Mouse (Mus musculus) cortical plate, adult 2 months (tissue): ENCODE results near the gene Ankrd44.

Experiments used
- CTCF ChIP-seq: fragments of 200-500 bp; IDR thresholded peaks from 2 replicates; pipeline ENCODE4 v1.5.1; 2011; ENCODE audit warnings: mild to moderate bottlenecking, control low read depth, low read length; ENCODE audit not compliant: insufficient read depth; ENCODE audit errors: extremely low read depth
- POLR2A ChIP-seq: fragments of 200-500 bp; IDR thresholded peaks from 2 replicates; pipeline ENCODE4 v1.6.1; 2011; ENCODE audit warnings: mild to moderate bottlenecking, low read length, control low read depth; ENCODE audit not compliant: insufficient read depth; ENCODE audit errors: extremely low read depth

DNA sequence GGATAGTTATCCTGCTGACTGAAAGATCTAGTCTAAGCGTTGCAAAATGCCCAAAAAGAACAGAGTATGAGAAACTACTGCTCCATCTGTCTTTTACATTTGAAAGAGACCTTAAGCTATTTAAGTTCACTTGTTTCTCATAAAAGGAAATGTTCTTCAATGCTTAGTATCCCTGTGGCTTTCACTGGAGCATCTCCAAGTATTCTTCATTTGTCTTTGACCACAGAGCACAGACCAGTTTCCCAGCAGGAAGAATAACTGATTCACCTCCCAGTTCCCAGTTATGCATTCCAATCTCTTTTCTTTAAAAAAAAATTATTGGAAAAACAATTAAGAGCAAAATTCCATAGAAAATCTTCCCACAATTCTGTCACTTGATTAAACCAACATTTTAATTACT, 297.1 kb downstream of the Ankrd44 start:
- TF ChIP-seq CTCF (no peak), POLR2A (no peak)
